Mouse (Mus musculus): ENCODE results near the gene Map1b.

GRCm38 (mm10) chr13:99461886-99462285 lies 54.5 kb downstream of the Map1b start:
- TF ChIP-seq CTCF (IDR thresholded peaks at IDR 0.05; ENCODE audit: insufficient read depth, low read depth, low read length) (no peak), POLR2A (IDR thresholded peaks at IDR 0.05; ENCODE audit: insufficient read depth, low read depth, low read length) (no peak)

Measured in olfactory bulb, adult 2 months (tissue).